14 mouse cellular contexts compared by ENCODE assay signal in the genomic region with DNA sequence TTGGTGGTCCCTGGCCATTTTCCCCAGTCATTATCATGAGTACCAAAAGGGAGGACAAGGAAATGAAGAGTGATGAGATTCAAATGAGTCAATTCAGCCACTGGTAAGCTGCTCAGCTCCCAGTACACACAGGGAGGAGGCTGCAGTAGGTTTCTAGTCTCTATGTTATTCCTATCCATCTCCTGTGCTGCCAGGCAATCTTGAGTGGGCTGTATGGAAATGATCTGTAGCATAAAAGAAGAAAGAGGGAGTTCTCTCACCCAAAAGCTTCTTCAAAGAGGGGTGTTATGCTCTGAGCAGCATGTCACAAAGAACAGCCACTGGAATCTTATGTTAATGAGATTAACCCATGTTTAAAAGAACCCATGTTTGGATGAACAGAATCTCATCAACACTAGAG.
DNase-seq lines count a peak whose midpoint lies in the region.
"Had no signal": no experiment of that assay in that cellular context is flagged by ENCODE, and none has a peak within 500 bp of the region (broad histone marks: within the 10 kb centered on the region; RNA-seq: fewer than 3 reads in every experiment).

No protein-coding gene starts in this region.

- DNase-seq in frontal cortex, postnatal 36 days (ENCODE audit: low spot score in 2 of 2): peak; percentile 31 to 38
- DNase-seq in frontal cortex, postnatal 25 days (ENCODE audit: low spot score in 2 of 2): no peak
- peak; percentile 53 for DNase-seq in right cerebral cortex, adult 18-20 months
- DNase-seq in right cerebral cortex, postnatal 14 days: no peak
- DNase-seq in right cerebral cortex, postnatal 10 days (ENCODE audit: low spot score in 2 of 2): peak; percentile 33 to 41
- DNase-seq in heart, postnatal 4 days: no peak
- DNase-seq: adrenal gland, postnatal 14 days; cerebellum, adult 18-20 months; cerebellum, adult 9-11 months; cerebellum, postnatal 36 days; forebrain, postnatal 0 days; gastrocnemius, postnatal 36 days; heart, adult 11 months; heart, postnatal 36 days had no signal

Comparison
In these comparisons a context has a peak if more than half of its experiments do, and no peak if none do; other contexts are left out.
1. DNase-seq: peak in frontal cortex, postnatal 36 days (2 of 2), right cerebral cortex, adult 18-20 months (single experiment) and right cerebral cortex, postnatal 10 days (2 of 2); none in frontal cortex, postnatal 25 days (0 of 2), right cerebral cortex, postnatal 14 days (single experiment) and heart, postnatal 4 days (single experiment).